Mouse (Mus musculus) forebrain, embryonic 13.5 days (tissue): ENCODE measurements around the gene Lrrc32. TPM values are rescaled to one million over a fixed set of nuclear protein-coding genes. Genes with fewer than 3 reads are reported as not detected.

Experiments used
- ATAC-seq: fragments of 200-750 bp; cut with Nextera tagmentation; 2 replicates; pipeline ENCODE4 v1.8.0; 2017
- H3K27ac ChIP-seq: fragments of 300-500 bp; sonication (generic); 2 replicates; pipeline ENCODE4 v1.5.1; 2015; ENCODE audit warnings: inconsistent platforms, mild to moderate bottlenecking, moderate library complexity
- H3K27me3 ChIP-seq: fragments of 300-500 bp; sonication (generic); 2 replicates; pipeline ENCODE4 v1.6.1; 2015; ENCODE audit warnings: mild to moderate bottlenecking, inconsistent platforms
- H3K36me3 ChIP-seq: fragments of 300-500 bp; sonication (generic); 2 replicates; pipeline ENCODE4 v1.6.1; 2015; ENCODE audit warnings: mild to moderate bottlenecking, inconsistent platforms; ENCODE audit not compliant: poor library complexity, severe bottlenecking
- H3K4me1 ChIP-seq: fragments of 300-500 bp; sonication (generic); 2 replicates; pipeline ENCODE4 v1.6.1; 2015; ENCODE audit warnings: inconsistent platforms
- H3K4me2 ChIP-seq: fragments of 300-500 bp; sonication (generic); 2 replicates; pipeline ENCODE4 v1.6.1; 2015; ENCODE audit warnings: inconsistent platforms, mild to moderate bottlenecking, moderate library complexity
- H3K4me3 ChIP-seq: fragments of 300-500 bp; sonication (generic); 2 replicates; pipeline ENCODE4 v1.5.1; 2015; ENCODE audit warnings: mild to moderate bottlenecking, inconsistent platforms
- H3K9ac ChIP-seq: fragments of 300-500 bp; sonication (generic); 2 replicates; pipeline ENCODE4 v1.6.1; 2015; ENCODE audit warnings: mild to moderate bottlenecking, inconsistent platforms
- H3K9me3 ChIP-seq: fragments of 300-500 bp; sonication (generic); replicated peaks from 2 replicates; pipeline ENCODE4 v1.6.1; 2016; ENCODE audit warnings: inconsistent platforms
- WGBS: fragments of 180-500 bp; shearing (Covaris S2); methylation state at CpG from one replicate; pipeline ENCODE4 v1.1.7; 2015; 5-methylcytosine and 5-hydroxymethylcytosine counted together
- polyA plus RNA-seq: library from polyadenylated mRNA; unstranded; fragments of >200 nt; fragmentation: Nextera tagmentation; extraction: Ambion mirVana; gene quantifications from 2 replicates; pipeline ENCODE4 v1.2.1, GENCODE M21; 2015

Lrrc32 gene
- polyA plus RNA-seq, 1 experiment from 2014 or later, result 2.1 TPM

DNA sequence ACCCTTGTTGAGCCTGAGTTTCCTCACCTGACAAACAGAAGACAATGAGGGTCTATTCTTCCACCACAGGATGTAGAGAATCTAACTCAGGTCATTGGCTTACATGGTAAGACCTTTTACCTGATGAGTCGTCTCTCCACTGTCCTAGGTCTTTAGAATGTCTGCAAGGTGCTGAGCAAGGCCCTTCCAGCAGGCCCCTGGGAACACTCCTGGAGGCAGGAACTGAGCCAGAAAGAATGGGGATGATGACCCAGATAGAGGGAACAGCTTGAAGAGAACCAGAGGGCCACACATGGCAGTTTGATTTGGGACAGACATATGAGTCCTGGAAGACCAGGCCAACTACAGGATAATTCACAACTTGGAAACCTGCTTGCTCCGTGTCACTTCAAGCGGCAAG lies 53.2 kb downstream of the Lrrc32 start:
- 91% methylated on average over 3 of the region's 3 CpGs for WGBS
- no peak overlapping the region for H3K4me2 ChIP-seq
- no peak overlapping the region for H3K4me3 ChIP-seq
- H3K4me1 ChIP-seq, result peaks cover 11% of the 10 kb centered on the region
- ATAC-seq, result no peak
- no peaks in the 10 kb centered on the region for H3K27me3 ChIP-seq
- H3K9ac ChIP-seq, result no peak overlapping the region
- H3K27ac ChIP-seq, result no peak overlapping the region
- no peaks in the 10 kb centered on the region for H3K36me3 ChIP-seq
- no peaks in the 10 kb centered on the region for H3K9me3 ChIP-seq

- Histone ChIP-seq H3K4me2 (no peak overlapping the region), H3K27ac (no peak overlapping the region), H3K4me3 (no peak overlapping the region), H3K36me3 (no peaks in the 10 kb centered on the region), H3K9me3 (no peaks in the 10 kb centered on the region), H3K4me1 (peaks cover 6% of the 10 kb centered on the region), H3K27me3 (no peaks in the 10 kb centered on the region), H3K9ac (no peak overlapping the region)
- no peak for ATAC-seq
- WGBS, result 84% methylated on average over 6 of the region's 6 CpGs
These were observed 53.7 kb downstream of the Lrrc32 start for GRCm38 (mm10) chr7:98542731-98543142.

DNA sequence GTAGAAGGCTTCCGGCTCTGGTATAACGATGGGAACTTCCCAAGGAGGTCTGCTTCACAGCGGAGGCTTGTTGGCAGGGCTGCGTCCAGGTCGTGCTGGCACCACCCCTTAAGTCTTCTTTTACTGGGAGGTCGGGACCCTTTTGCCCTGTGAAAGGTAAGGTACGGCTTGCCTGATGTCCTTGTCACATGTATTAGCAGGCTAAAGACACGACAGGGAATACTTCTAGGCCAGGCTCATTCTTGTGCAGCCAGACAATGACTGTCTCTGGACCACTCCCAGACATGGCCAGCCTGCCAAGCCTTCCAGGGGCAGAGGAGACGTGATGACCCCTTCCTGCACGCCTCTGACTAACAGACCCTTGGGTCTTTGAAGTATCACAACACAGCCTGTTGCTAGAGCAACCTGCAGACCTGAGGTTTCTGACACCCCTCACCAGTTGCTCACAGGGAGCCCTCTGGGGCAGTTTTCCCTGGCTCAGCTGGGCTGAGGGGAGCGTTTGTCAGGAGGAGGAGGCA lies 54.8 kb downstream of the Lrrc32 start:
- H3K9ac ChIP-seq, result no peak overlapping the region
- H3K4me3 ChIP-seq, result no peak overlapping the region
- H3K27me3 ChIP-seq, result no peaks in the 10 kb centered on the region
- WGBS, result 60% methylated on average over 11 of the region's 11 CpGs
- H3K9me3 ChIP-seq, result no peaks in the 10 kb centered on the region
- no peak for ATAC-seq
- no peaks in the 10 kb centered on the region for H3K36me3 ChIP-seq
- H3K4me1 ChIP-seq, result 0 out of 2 replicates have a peak, but pooled peaks cover 4% of the 10 kb centered on the region
- H3K4me2 ChIP-seq, result no peak overlapping the region
- H3K27ac ChIP-seq, result no peak overlapping the region

GRCm38 (mm10) chr7:98544556-98544955 lies 55.5 kb downstream of the Lrrc32 start:
- H3K27me3 ChIP-seq, result no peaks in the 10 kb centered on the region
- H3K36me3 ChIP-seq, result no peaks in the 10 kb centered on the region
- H3K9ac ChIP-seq, result no peak overlapping the region
- ATAC-seq, result no peak
- no peak overlapping the region for H3K27ac ChIP-seq
- 87% methylated on average over 3 of the region's 3 CpGs for WGBS
- no peak overlapping the region for H3K4me3 ChIP-seq
- no peak overlapping the region for H3K4me2 ChIP-seq
- no peaks in the 10 kb centered on the region for H3K9me3 ChIP-seq
- H3K4me1 ChIP-seq, result 0 out of 2 replicates have a peak, but pooled peaks cover 4% of the 10 kb centered on the region

DNA sequence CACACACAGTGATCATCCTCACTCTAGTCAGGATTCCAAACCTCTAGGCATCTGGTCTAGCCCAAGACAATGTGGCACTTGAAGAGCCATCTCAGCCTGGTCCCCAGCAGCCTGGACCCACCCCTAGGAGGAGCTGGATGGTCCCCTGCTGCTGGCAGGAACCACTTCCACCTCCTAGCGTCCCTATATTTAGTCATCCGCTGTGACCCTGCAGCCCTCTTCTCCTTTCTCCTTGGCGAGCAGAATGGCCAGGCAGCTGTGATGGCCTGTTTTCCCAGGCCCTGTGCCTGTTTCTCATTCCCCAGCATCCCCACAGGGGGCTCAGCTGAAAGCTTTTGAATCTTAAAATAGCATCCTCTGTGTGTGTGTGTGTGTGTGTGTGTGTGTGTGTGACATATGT lies 59.8 kb downstream of the Lrrc32 start:
- ATAC-seq, result no peak
- Histone ChIP-seq H3K27ac (no peak overlapping the region), H3K36me3 (no peaks in the 10 kb centered on the region), H3K4me1 (0 out of 2 replicates have a peak, but pooled peaks cover 4% of the 10 kb centered on the region), H3K9ac (no peak overlapping the region), H3K27me3 (no peaks in the 10 kb centered on the region), H3K9me3 (no peaks in the 10 kb centered on the region), H3K4me3 (no peak overlapping the region), H3K4me2 (no peak overlapping the region)
- 53% methylated on average over 3 of the region's 3 CpGs for WGBS

DNA sequence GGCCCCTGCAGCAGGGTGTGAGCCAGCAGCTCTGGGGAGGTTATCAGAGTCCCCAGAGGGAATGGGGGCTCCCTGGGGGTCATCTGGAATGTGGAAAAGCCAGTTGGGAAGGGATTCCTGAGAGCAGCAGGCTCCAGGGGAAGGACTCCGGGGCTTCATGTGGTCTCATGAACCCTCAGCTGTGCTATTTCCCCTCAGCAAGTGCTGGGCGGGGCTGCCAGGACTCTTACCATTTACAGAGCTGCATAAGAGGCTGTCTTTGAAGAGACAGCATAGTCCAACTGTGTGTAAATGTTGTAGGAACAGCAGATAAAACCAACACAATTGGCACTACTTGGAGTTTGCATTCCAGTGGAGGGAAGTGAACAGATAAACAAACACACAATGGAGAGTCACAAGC lies 61.5 kb downstream of the Lrrc32 start:
- H3K27me3 ChIP-seq, result no peaks in the 10 kb centered on the region

DNA sequence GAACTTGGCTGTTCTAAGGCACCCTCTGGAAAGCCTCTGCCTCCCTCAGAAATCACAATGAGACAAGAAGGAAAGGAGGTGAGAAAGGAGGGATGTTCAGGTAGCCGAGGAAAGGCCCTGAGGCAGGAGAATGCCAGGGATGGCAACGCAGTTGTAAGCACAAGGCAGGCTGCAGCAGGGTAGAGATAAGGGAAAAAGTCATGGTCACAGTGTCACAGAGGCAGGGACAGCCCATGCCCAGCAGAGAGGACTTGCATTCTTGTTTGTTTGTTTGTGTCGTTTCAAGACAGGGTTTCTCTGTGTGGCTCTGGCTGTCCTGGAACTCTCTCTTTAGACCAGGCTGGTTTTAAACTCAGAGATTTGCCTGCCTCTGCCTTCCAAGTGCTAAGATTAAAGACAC lies 62.0 kb downstream of the Lrrc32 start:
- H3K27me3 ChIP-seq, result no peaks in the 10 kb centered on the region
- H3K4me3 ChIP-seq, result no peak overlapping the region
- H3K9me3 ChIP-seq, result no peaks in the 10 kb centered on the region
- ATAC-seq, result no peak
- H3K27ac ChIP-seq, result no peak overlapping the region
- H3K4me1 ChIP-seq, result 0 out of 2 replicates have a peak, but pooled peaks cover 4% of the 10 kb centered on the region
- WGBS, result 81% methylated on average over 3 of the region's 3 CpGs
- H3K4me2 ChIP-seq, result no peak overlapping the region
- no peak overlapping the region for H3K9ac ChIP-seq
- no peaks in the 10 kb centered on the region for H3K36me3 ChIP-seq

More for the DNA sequence above, 61.5 kb downstream of the Lrrc32 start:
- Histone ChIP-seq H3K36me3 (no peaks in the 10 kb centered on the region), H3K9ac (no peak overlapping the region), H3K4me1 (0 out of 2 replicates have a peak, but pooled peaks cover 4% of the 10 kb centered on the region), H3K9me3 (no peaks in the 10 kb centered on the region), H3K27ac (no peak overlapping the region), H3K4me2 (no peak overlapping the region), H3K4me3 (no peak overlapping the region)
- WGBS, result 56% methylated on average over 2 of the region's 2 CpGs
- ATAC-seq, result no peak

Other genes starting within 250 kb of the Lrrc32 start
- gene Acer3, start 168.1 kb upstream of the Lrrc32 start, polyA plus RNA-seq, result 9.3 and 12.8 TPM in 2 replicates
- 6.4 and 7.6 TPM in 2 replicates for gene Tsku, start 128.0 kb upstream of the Lrrc32 start, polyA plus RNA-seq
- gene Gucy2d, start 48.9 kb upstream of the Lrrc32 start, polyA plus RNA-seq, result not detected in 2 replicates
- 35.8 and 37.7 TPM in 2 replicates for gene Emsy, start 167.5 kb downstream of the Lrrc32 start, polyA plus RNA-seq
- gene Thap12, start 213.8 kb downstream of the Lrrc32 start, polyA plus RNA-seq, result 45.1 and 48.7 TPM in 2 replicates